9 mouse cellular contexts compared by ENCODE assay signal in the genomic region with DNA sequence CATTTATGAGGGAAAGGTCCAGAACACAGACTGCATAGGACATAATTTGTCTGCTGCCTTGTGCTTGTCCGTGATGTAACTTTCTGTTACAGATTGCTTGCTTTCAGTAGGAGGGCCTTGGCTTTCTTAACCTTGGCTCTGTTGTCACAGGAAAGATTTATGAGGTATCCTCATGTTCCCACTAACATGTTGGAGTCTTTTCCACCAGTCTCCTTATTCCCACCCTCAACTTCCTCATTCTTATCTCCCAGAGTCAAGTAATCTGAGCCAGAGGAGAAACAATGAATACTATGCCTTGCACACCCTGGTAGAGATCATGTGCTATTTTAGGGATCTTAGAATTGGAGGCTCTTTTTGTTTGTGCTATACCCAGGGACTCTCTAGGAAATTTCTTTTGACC. TPM values are rescaled to one million over a fixed set of nuclear protein-coding genes. Genes with fewer than 3 reads are reported as not detected.
A peak's percentile ranks its signal among the peaks of the same experiment; 100 is the strongest.
DNase-seq lines count a peak whose midpoint lies in the region; ATAC-seq lines count a peak whose summit lies in the region.
"Had no signal": no experiment of that assay in that cellular context is flagged by ENCODE, and none has a peak within 500 bp of the region (broad histone marks: within the 10 kb centered on the region; RNA-seq: fewer than 3 reads in every experiment).

No protein-coding gene starts in this region.

- WGBS in heart, embryonic 14.5 days: 32% methylated on average over 1 of the region's 1 CpGs
- WGBS in liver, embryonic 12.5 days (ENCODE audit: insufficient replicate concordance): 48% methylated on average over 1 of the region's 1 CpGs

- H3K27ac ChIP-seq in heart, embryonic 14.5 days (replicated peaks in 1 of 2; ENCODE audit: control insufficient read depth in 1 of 2, insufficient read depth in 1 of 2, low read depth in 2 of 2, low read length in 2 of 2): peak overlapping the region; percentile 72 to 78
- H3K27ac ChIP-seq in liver, embryonic 12.5 days: peak overlapping the region; percentile 59; the same call in 1 of the 2 replicates
- H3K27ac ChIP-seq: macrophage had no signal

- H3K4me1 ChIP-seq in heart, embryonic 14.5 days (ENCODE audit: control insufficient read depth in 2 of 2, insufficient read depth in 2 of 2, low read length in 2 of 2): peaks cover 32 to 74% of the 10 kb centered on the region in 2 experiments
- peaks cover 71% of the 10 kb centered on the region for H3K4me1 ChIP-seq in liver, embryonic 12.5 days

- H3K9me3 ChIP-seq in heart, embryonic 14.5 days (ENCODE audit: control insufficient read depth, low read length): no peaks in the 10 kb centered on the region
- H3K9me3 ChIP-seq in liver, embryonic 12.5 days (replicated peaks): no peaks in the 10 kb centered on the region

- peak overlapping the region; percentile 1; the same call in 1 of the 2 replicates for H3K9ac ChIP-seq in heart, embryonic 14.5 days (ENCODE audit: low read length)
- no peak overlapping the region for H3K9ac ChIP-seq in liver, embryonic 12.5 days

- no peaks in the 10 kb centered on the region for H3K27me3 ChIP-seq in heart, embryonic 14.5 days (ENCODE audit: control insufficient read depth, insufficient read depth, low read length)
- no peaks in the 10 kb centered on the region for H3K27me3 ChIP-seq in liver, embryonic 12.5 days (replicated peaks)

- H3K36me3 ChIP-seq in heart, embryonic 14.5 days (ENCODE audit: control insufficient read depth, insufficient read depth, low read length): no peaks in the 10 kb centered on the region
- no peaks in the 10 kb centered on the region for H3K36me3 ChIP-seq in liver, embryonic 12.5 days

- H3K4me3 ChIP-seq in heart, embryonic 14.5 days (ENCODE audit: control insufficient read depth in 1 of 2, insufficient read depth in 1 of 2, low read depth in 1 of 2, low read length in 2 of 2): no peak overlapping the region
- H3K4me3 ChIP-seq in liver, embryonic 12.5 days: no peak overlapping the region

- ATAC-seq in heart, embryonic 14.5 days (ENCODE audit: insufficient number of reproducible peaks, insufficient read depth, low FRiP score, low read depth): peak; percentile 56; the same call in 1 of the 2 replicates
- no peak for ATAC-seq in liver, embryonic 12.5 days

- peak overlapping the region; percentile 62 for H3K4me2 ChIP-seq in heart, embryonic 14.5 days (ENCODE audit: low read length)
- H3K4me2 ChIP-seq in liver, embryonic 12.5 days: no peak overlapping the region

- peak; percentile 64 for DNase-seq in adrenal gland, adult 2 months
- DNase-seq in adrenal gland, postnatal 25 days: no peak
- DNase-seq in 416B (ENCODE audit: low read depth): peak; percentile 58
- no peak for DNase-seq in retina, postnatal 1 day
- DNase-seq in cerebellum, adult 9-11 months: no peak
- DNase-seq in spleen, postnatal 4 days (ENCODE audit: low spot score in 2 of 2): no peak

RNA-seq across cellular contexts. Expression of gene Ldhd, which starts 32.9 kb away (rescaled TPM):
- total RNA-seq in adrenal gland, adult 2 months (2021): 10 to 100 TPM; 64.5 to 82.1 TPM
- polyA plus RNA-seq in adrenal gland, adult 2 months (2012; rRNA removed): 89.4 and 93.5 TPM in 2 replicates
- total RNA-seq in adrenal gland, postnatal 25 days (2021): 60.3 and 66.8 TPM in 2 replicates
- 0.74 and 0.85 TPM in 2 replicates for polyA plus RNA-seq in heart, embryonic 14.5 days (2014; fragmentation: Nextera tagmentation; extraction: Ambion mirVana)
- 0.11 and 0.12 TPM in 2 replicates for polyA plus RNA-seq in liver, embryonic 12.5 days (2016; fragmentation: Nextera tagmentation; extraction: Ambion mirVana)

RNA-seq across cellular contexts. Expression of gene Zfp1, which starts 45.9 kb away (rescaled TPM):
- total RNA-seq in adrenal gland, adult 2 months (2021): 1 to 10 TPM; 6.1 to 9.8 TPM
- 5.3 and 5.6 TPM in 2 replicates for polyA plus RNA-seq in adrenal gland, adult 2 months (2012; rRNA removed)
- 10.0 and 10.9 TPM in 2 replicates for total RNA-seq in adrenal gland, postnatal 25 days (2021)
- polyA plus RNA-seq in heart, embryonic 14.5 days (2014; fragmentation: Nextera tagmentation; extraction: Ambion mirVana): 14.6 and 17.5 TPM in 2 replicates
- 7.4 and 8.4 TPM in 2 replicates for polyA plus RNA-seq in liver, embryonic 12.5 days (2016; fragmentation: Nextera tagmentation; extraction: Ambion mirVana)

Comparison
In these comparisons a context has a peak if more than half of its experiments do, and no peak if none do; other contexts are left out.
1. DNase-seq: peak in adrenal gland, adult 2 months (single experiment) and 416B (single experiment); none in adrenal gland, postnatal 25 days (single experiment), retina, postnatal 1 day (single experiment), cerebellum, adult 9-11 months (single experiment) and spleen, postnatal 4 days (0 of 2).
2. RNA of gene Ldhd, which starts 32.9 kb away (polyA plus RNA-seq): 89.4 to 93.5 TPM in adrenal gland, adult 2 months; 0.74 to 0.85 TPM in heart, embryonic 14.5 days and 0.11 to 0.12 TPM in liver, embryonic 12.5 days; every median in the first group is over 10 times any median in the second.